Mouse (Mus musculus): ENCODE measurements around the gene Secisbp2l.

DNA sequence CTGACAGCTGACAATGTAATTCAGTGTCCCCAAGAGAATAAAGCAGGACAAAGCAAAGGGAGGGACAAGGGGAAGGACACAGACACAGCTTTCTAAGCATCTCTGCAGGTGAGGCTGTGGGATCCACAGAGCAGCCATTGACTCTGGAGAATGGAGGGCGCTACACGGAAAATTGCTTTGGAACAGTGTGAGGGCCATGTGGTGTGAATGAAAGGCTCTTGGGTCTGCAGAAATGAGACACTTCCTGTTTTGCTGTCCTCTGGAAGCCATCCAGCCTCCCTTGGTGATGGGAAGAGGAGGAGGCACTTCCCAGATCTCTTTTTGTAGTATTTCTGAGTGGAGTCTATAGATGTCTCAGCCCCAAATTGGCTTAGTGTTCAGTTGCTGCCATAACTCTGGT, 86.5 kb downstream of the Secisbp2l start:
- TF ChIP-seq CTCF (IDR thresholded peaks at IDR 0.05) (no peak), EP300 (IDR thresholded peaks at IDR 0.05) (no peak)

All from lung, postnatal 0 days (tissue).